Mouse (Mus musculus) bone marrow macrophage, adult 2 months (primary cell): Measurements from ENCODE around the gene Akr1c19. TPM values are rescaled to one million over a fixed set of nuclear protein-coding genes. Genes with fewer than 3 reads are reported as not detected.
"Not testable (repeated sequence)": the region's sequence is repeated elsewhere in the genome, so short reads cannot be mapped to it uniquely, and the experiment has no call there.

Experiments
- H3K27ac ChIP-seq: 2 replicates; pipeline ENCODE4 v1.5.1; 2012; ENCODE audit warnings: low read depth, low read length; ENCODE audit not compliant: insufficient read depth
- H3K4me1 ChIP-seq: 2 replicates; pipeline ENCODE4 v1.6.1; 2012; ENCODE audit warnings: low read length; ENCODE audit not compliant: control insufficient read depth, insufficient read depth
- H3K4me3 ChIP-seq: 2 replicates; pipeline ENCODE4 v1.5.1; 2012; ENCODE audit warnings: mild to moderate bottlenecking, low read length, moderate library complexity; ENCODE audit not compliant: insufficient read depth
- CTCF ChIP-seq: IDR thresholded peaks from 2 replicates; pipeline ENCODE4 v1.5.1; 2012; ENCODE audit warnings: low read depth, mild to moderate bottlenecking, low read length, moderate library complexity
- POLR2A ChIP-seq: IDR thresholded peaks from 2 replicates; pipeline ENCODE4 v1.6.1; 2012; ENCODE audit warnings: mild to moderate bottlenecking, low read depth, low read length, borderline replicate concordance
- polyA plus RNA-seq: library from polyadenylated mRNA; stranded (reverse); fragments of >200 nt; gene quantifications from 2 replicates; pipeline ENCODE4 v1.2.4, GENCODE M21; 2012; ENCODE audit not compliant: missing spikeins, insufficient read depth, insufficient read length

Gene Akr1c19
- polyA plus RNA-seq, 1 experiment: not detected

DNA sequence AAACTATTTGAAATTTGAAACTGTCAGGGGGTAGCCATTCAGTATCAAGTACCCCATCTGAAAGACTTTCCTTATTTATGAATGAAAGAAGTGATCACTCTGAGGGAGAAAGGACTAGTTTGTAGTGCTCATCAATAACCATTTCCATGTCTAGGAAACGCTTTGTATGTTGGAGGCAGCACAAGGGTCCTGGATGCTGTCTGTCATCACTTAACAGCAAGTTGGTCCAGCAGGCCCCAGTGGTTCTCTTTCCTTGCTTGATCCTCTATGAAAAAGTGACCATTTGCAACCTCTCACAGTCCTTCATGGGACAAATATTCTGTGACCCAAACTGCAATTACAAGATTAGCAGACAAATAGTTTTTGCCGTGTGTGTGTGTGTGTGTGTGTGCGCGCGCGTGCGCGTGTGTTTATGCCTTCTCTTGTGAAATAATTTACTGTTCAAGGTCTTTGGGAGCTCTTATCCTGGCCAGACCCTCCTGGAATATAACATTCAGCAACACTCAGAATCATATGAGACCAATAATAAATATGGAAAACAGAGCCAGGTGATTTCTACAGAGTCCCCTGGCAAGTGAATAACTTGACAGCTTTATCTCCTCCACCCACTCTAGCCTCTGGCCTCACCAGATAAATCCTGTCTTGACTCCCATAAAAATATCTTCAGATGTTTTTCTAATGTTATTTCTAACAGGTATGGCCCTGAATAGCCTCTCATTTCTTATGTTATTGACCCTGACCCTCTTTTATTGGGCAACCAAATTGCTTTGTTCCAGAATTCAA is 2.5 kb downstream of the Akr1c19 start:
- Histone ChIP-seq H3K27ac (no peak overlapping the region), H3K4me1 (no peaks in the 10 kb centered on the region), H3K4me3 (no peak overlapping the region)
- TF ChIP-seq POLR2A (no peak), CTCF (no peak)

DNA sequence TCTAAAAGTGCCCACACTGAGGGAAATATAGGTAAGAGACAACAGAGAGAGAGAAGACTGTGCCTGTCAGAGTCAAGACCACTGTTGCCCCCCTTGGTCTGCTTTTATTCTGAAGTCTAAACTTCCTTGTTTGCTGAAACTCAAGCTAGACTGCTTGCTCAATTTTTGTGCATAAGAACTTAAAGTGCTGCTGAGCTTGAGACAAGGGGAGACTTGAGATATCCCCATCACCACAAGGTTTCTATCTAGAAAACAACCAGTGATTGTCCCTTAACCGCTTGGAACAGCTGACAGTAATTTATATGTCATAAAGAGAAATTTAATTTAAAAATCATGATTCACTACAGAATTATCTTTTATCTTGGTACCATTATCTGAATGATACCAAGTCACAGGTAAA is 4.6 kb downstream of the Akr1c19 start:
- Histone ChIP-seq H3K4me3 (no peak overlapping the region), H3K27ac (no peak overlapping the region), H3K4me1 (no peaks in the 10 kb centered on the region)
- TF ChIP-seq CTCF: no peak

DNA sequence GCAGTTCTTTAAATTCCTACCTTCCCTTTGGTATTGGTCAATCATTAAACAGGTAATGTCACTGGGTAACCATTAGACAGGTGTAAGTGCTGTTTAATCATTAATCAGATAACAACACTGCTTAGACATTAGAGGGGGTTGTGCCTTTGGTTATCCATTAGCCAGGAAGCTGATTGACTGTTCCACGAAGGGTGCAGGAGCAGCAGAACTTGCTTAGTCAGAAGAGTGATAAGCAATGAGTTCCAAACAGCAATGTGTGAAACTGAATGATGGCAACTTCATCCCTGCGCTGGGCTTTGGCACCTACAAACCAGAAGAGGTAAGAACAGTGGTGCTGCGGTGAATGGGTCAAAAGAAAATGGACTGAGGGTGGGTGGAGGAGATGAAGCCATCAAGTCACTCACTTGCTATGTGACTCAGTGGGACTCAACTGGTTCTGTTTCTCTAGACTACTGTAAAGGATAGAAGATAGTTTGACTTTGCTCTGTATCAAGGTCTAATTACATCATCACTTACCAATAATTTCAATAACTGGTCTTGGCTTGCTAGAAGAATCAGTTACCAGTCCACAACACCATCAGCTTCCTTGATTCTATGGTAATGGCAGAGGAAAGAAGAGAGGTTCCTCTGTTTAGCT is 5.2 kb downstream of the Akr1c19 start:
- no peak overlapping the region for H3K27ac ChIP-seq
- no peaks in the 10 kb centered on the region for H3K4me1 ChIP-seq
- H3K4me3 ChIP-seq: no peak overlapping the region
- TF ChIP-seq CTCF (no peak), POLR2A (no peak)

DNA sequence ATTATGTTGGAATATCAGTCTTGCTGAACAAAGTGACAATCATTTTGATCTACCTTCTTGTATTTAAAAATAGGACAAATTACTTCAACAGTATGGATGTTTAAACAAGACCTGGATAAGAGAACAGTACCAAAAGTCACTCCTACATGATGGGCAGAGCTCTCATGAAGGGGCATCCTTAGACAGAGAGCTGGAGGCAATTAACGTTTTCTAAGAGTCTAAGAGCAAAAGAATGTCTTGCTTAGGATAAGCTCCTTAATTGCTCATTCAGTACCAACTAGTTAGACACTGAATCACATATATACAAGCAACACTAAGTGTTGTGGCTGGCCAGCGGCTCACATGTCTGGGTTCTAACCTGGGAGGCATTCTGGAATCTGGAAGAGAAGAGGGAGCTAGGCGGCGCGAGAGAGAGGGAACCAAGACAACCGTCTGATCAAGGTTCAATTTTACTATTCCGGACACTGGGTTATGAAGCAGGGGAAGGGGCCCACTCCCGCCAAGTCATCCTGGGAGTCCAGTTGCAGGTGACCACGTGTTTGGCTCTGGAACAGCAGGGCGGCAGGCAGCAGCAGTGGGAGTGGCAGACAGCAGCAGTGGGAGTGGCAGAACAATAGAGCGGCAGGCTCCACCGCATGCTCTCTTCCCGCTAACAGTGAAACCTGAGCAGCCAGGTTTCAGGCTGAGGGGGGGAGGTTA is 16.5 kb downstream of the Akr1c19 start:
- Histone ChIP-seq H3K4me3 (no peak overlapping the region), H3K4me1 (no peaks in the 10 kb centered on the region), H3K27ac (no peak overlapping the region)
- no peak for TF ChIP-seq CTCF
- TF ChIP-seq POLR2A: no peak

DNA sequence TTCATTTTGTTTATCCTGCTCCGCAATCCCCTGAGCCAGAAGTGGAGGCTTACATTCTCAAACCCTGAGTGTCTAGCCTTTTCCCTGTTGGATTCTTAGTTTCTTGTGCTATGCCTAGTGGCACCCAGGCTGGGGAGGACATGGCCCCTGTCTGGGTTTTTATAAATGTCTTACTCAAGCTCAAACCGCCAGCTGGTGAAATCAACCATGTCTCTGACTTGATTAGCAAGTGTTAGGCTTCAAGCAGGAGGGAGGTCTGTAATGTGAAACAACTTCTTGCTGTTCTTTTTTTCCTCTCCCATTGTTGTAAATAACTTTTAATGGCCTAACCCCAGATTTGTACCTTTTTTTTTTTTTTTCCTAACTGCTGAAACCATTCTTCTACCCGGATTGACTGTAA is 20.8 kb downstream of the Akr1c19 start:
- Histone ChIP-seq H3K4me1 (no peaks in the 10 kb centered on the region), H3K27ac (no peak overlapping the region), H3K4me3 (no peak overlapping the region)
- no peak for TF ChIP-seq POLR2A
- no peak for TF ChIP-seq CTCF

DNA sequence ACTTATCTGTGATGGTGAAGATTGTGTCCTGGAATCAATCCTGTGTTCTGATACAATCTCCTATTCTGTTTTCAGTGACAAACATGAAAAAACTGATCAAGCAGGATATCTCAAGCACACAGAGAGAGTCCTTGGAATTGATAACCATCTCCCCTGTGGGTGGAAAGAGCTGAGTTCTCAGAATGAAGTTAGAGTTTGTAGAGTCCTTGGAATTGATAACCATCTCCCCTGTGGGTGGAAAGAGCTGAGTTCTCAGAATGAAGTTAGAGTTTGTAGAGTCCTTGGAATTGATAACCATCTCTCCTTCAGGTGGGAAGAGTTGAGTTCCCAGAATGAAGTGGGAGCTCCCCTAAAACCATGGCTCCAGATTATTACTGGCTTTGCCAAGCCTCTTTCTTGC is 28.4 kb downstream of the Akr1c19 start:
- not testable (repeated sequence) for H3K4me3 ChIP-seq, H3K27ac ChIP-seq, H3K4me1 ChIP-seq

DNA sequence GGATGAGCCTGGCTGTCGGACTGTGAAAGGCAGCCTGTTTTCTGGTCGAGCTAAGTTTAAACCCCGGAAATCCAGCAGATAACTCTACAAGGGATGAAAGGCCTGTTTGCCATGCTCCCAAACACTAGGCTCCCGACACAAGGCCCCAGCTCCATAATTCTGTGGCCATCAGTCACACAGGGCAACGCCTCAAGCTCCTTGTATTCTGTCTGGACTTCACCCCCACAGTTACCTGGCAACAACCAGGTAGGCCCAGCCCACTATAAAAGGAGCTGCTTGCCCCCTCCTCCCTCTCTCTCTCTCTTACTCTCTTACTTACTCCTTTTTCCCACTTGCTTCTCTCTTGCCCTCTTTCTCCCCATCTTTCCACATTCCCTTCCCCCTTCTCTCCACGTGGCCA is 28.8 kb downstream of the Akr1c19 start:
- no peak overlapping the region for H3K27ac ChIP-seq
- no peak overlapping the region for H3K4me3 ChIP-seq
- TF ChIP-seq CTCF (no peak), POLR2A (no peak)
- no peaks in the 10 kb centered on the region for H3K4me1 ChIP-seq

DNA sequence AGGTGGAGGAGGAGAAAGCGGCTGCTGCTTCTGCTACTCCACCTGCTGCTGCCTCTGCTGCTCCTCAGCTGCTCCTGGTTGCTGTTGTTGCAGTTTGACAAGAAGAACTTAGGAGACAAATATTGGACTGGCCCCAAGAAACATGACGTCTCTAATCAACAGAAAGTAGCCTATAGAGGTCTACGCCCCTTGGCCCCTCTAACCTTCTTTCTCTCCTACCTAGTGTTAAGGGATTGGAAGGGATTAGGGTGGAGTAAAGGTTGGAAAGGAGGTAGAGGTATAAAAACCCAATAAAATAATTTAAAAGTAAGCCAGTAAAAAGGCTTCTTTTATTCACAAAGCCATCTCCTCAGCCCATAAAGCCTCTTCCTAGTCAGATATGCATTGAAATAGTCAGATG is 36.1 kb downstream of the Akr1c19 start:
- Histone ChIP-seq H3K4me3 (no peak overlapping the region), H3K4me1 (no peaks in the 10 kb centered on the region), H3K27ac (no peak overlapping the region)
- TF ChIP-seq CTCF: no peak

DNA sequence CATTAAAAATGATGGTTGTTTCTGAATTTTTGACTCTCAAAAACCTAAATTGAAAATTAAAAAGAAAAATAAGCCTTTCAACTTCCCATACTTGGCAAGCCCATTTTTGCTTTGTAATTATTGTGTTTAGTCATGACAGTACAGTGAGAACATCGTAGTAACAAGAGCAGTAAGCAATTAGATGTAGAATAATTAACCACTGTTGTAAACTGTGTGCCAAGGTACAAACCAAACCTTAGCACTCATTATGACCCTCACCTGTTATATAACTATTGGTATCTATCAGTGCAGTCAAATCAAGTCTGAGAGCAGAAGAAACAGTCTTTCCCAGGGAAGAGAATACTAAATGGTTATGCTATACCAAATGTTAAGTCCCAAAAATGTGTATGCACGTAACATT is 36.5 kb downstream of the Akr1c19 start:
- Histone ChIP-seq H3K4me1 (no peaks in the 10 kb centered on the region), H3K27ac (no peak overlapping the region), H3K4me3 (no peak overlapping the region)
- TF ChIP-seq CTCF (no peak), POLR2A (no peak)

DNA sequence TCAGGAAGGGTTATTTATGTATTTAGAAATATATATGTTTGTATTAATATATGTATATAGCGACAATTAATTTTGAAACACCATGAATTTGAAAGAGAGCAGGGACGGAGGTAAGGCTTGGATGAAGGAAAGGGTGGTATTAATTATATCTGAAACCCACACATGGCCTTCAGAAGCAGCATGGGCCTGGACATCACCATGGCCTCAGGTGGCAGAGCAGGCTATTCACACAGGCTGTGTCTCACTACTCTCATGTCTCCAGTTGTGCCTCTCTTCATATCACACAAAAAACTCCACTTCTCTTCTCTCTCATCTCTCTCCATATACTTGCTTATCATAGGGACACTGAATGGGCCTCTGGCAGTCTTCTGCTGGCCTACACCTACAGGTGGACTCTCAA is 37.0 kb downstream of the Akr1c19 start:
- H3K4me3 ChIP-seq, H3K27ac ChIP-seq: not testable (repeated sequence)

DNA sequence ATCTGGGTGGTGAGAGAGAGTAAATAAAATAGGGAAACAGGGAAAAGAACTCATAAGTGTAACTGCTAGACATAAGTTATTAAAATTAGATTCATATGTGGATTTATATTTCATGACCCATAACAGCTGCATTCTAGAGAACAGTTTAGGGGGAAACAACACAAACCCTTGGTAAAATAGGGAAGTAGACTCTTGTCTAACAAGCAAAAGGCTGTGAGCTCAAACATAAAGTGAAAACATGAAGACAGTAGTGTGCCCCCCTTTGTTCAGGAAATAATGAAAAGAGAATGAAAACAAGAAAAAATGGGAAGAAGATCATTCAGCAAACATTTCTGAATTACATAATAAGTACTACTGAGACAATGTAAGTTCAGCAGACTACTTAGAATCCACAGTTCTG is 42.4 kb downstream of the Akr1c19 start:
- H3K4me3 ChIP-seq: no peak overlapping the region

More for the DNA sequence above, 37.0 kb downstream of the Akr1c19 start:
- H3K4me1 ChIP-seq: not testable (repeated sequence)

More for the DNA sequence above, 42.4 kb downstream of the Akr1c19 start:
- TF ChIP-seq POLR2A: no peak
- no peak for TF ChIP-seq CTCF
- no peak overlapping the region for H3K27ac ChIP-seq
- H3K4me1 ChIP-seq: no peaks in the 10 kb centered on the region
